Mouse (Mus musculus): ENCODE measurements around the gene Cryba2.

Cryba2 gene

DNA sequence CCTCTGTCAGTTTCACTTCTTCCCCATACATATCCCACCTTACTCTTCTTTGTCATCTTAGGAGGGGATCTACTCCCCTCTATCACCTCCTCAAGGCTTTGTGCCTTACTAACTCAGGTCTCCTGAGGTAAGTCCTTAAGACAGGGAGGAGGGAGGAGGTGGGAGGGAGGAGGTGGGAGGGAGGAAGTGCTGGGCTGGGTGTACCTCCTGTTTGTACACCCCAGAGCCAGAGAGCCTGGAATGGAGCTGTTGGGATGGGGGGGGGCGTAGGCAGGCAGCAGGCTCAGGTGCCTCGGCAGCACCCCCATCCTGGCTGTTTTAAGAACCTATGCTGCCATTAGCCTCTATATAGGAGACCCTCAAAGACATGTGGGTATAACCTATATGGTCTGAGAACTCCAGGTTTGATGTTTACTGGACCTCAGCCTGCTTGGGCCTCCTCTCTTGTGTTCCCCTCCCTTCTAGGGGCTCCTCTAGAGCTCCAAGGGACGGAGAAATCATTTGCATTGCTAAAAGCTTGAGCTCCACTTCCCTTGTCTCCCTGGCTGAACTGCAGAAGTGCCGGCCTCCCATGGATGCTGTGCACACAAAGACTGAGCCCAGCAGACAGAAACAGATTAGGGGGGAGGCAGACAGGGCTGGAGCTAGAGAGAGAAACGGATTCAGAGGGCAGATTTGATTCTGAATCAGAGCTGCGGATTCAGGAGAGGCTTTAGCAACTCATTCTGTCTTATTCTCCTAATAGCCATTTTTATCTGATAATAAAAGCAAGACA is 41.8 kb downstream of the Cryba2 start:
- no peak for DNase-seq (ENCODE audit: extremely low read depth, insufficient read length, low spot score)

- no peak for DNase-seq (ENCODE audit: extremely low read depth, insufficient read length, low spot score)
Measured at GRCm38 (mm10) chr1:74850251-74850650, 42.7 kb downstream of the Cryba2 start.

GRCm38 (mm10) chr1:74848946-74849345 is 44.0 kb downstream of the Cryba2 start:
- no peak for DNase-seq (ENCODE audit: extremely low read depth, insufficient read length, low spot score)

- DNase-seq (ENCODE audit: extremely low read depth, insufficient read length, low spot score), result no peak
Measured at GRCm38 (mm10) chr1:74846341-74846740, 46.6 kb downstream of the Cryba2 start.

GRCm38 (mm10) chr1:74843090-74843489 is 49.9 kb downstream of the Cryba2 start:
- no peak for DNase-seq (ENCODE audit: extremely low read depth, insufficient read length, low spot score)

All from 3134 (cell line).